Mouse (Mus musculus): ENCODE data around the gene Rsph14.
A peak's percentile ranks its signal among the peaks of the same experiment; 100 is the strongest.
"Not testable (repeated sequence)": the region's sequence is repeated elsewhere in the genome, so short reads cannot be mapped to it uniquely, and the experiment has no call there.

Gene Rsph14

GRCm38 (mm10) chr10:75053655-75054054, 21.3 kb upstream of the Rsph14 start:
- peak in 1 of 2 experiments; percentile 25 for DNase-seq

GRCm38 (mm10) chr10:75052902-75053301, 20.5 kb upstream of the Rsph14 start:
- DNase-seq, result peak; percentile 70 to 74

GRCm38 (mm10) chr10:75051364-75052074, 19.1 kb upstream of the Rsph14 start:
- DNase-seq, result no peak

GRCm38 (mm10) chr10:75048711-75049110, 16.3 kb upstream of the Rsph14 start:
- DNase-seq, result no peak

GRCm38 (mm10) chr10:75045831-75046230, 13.4 kb upstream of the Rsph14 start:
- no peak for DNase-seq

- DNase-seq, result no peak
Observed at GRCm38 (mm10) chr10:75044459-75044858, 12.1 kb upstream of the Rsph14 start.

GRCm38 (mm10) chr10:75042060-75042459, 9.7 kb upstream of the Rsph14 start:
- not testable (repeated sequence) for DNase-seq

- peak; percentile 97 for DNase-seq
Observed at GRCm38 (mm10) chr10:75036883-75037379, 4.5 kb upstream of the Rsph14 start, which contains the start of gene Rab36. TSS of gene Rab36 (plus strand) at chr10:75037058.

GRCm38 (mm10) chr10:75031345-75032114, 856 bp downstream of the Rsph14 start:
- no peak for DNase-seq

- DNase-seq, result no peak
Observed at GRCm38 (mm10) chr10:75030234-75030633, 2.2 kb downstream of the Rsph14 start.

- DNase-seq, result peak in 1 of 2 experiments; percentile 16
Observed at GRCm38 (mm10) chr10:75029677-75030076, 2.7 kb downstream of the Rsph14 start.

- no peak for DNase-seq
Observed at GRCm38 (mm10) chr10:75028743-75029142, 3.6 kb downstream of the Rsph14 start.

GRCm38 (mm10) chr10:75026491-75026890, 5.9 kb downstream of the Rsph14 start:
- no peak for DNase-seq

GRCm38 (mm10) chr10:75021138-75021537, 11.2 kb downstream of the Rsph14 start:
- DNase-seq, result peak; percentile 66 to 90

- no peak for DNase-seq
Observed at GRCm38 (mm10) chr10:75020271-75020670, 12.1 kb downstream of the Rsph14 start.

GRCm38 (mm10) chr10:75016481-75016880, 15.9 kb downstream of the Rsph14 start:
- DNase-seq, result no peak

- DNase-seq, result no peak
Observed at GRCm38 (mm10) chr10:75015465-75015864, 16.9 kb downstream of the Rsph14 start.

GRCm38 (mm10) chr10:75010704-75011103, 21.7 kb downstream of the Rsph14 start:
- no peak for DNase-seq

- no peak for DNase-seq
Observed at GRCm38 (mm10) chr10:75006889-75007662, 25.3 kb downstream of the Rsph14 start.

GRCm38 (mm10) chr10:75004067-75004466, 28.3 kb downstream of the Rsph14 start:
- no peak for DNase-seq

GRCm38 (mm10) chr10:75001391-75001790, 31.0 kb downstream of the Rsph14 start:
- DNase-seq, result no peak

- DNase-seq, result no peak
Observed at GRCm38 (mm10) chr10:74995377-74995776, 37.0 kb downstream of the Rsph14 start.

GRCm38 (mm10) chr10:74994863-74995262, 37.5 kb downstream of the Rsph14 start:
- DNase-seq, result no peak
